Mouse (Mus musculus) G1E (cell line): ENCODE results near the gene Elavl1. TPM values are rescaled to one million over a fixed set of nuclear protein-coding genes. Genes with fewer than 3 reads are reported as not detected.
"Not testable (repeated sequence)": the region's sequence is repeated elsewhere in the genome, so short reads cannot be mapped to it uniquely, and the experiment has no call there.

ENCODE experiments used
- ATAC-seq: 2 replicates; pipeline ENCODE4 v1.8.0; 2016; ENCODE audit warnings: mild to moderate bottlenecking; ENCODE audit not compliant: insufficient number of reproducible peaks, poor library complexity, low FRiP score, severe bottlenecking; ENCODE audit errors: extremely low read depth
- DNase-seq: peaks from one replicate; pipeline ENCODE4 v3.0.0; 2012; ENCODE audit warnings: low spot score
- H3K27me3 ChIP-seq: 2 replicates; pipeline ENCODE4 v1.6.1; 2012; ENCODE audit warnings: mild to moderate bottlenecking, low read length, inconsistent platforms; ENCODE audit not compliant: insufficient read depth
- H3K36me3 ChIP-seq: replicated peaks from 2 replicates; pipeline ENCODE3; 2012; ENCODE audit warnings: mild to moderate bottlenecking, inconsistent platforms
- H3K4me1 ChIP-seq: 2 replicates; pipeline ENCODE4 v1.6.1; 2012; ENCODE audit warnings: low read depth, low read length, inconsistent platforms, mixed read lengths; ENCODE audit not compliant: insufficient read depth
- H3K4me3 ChIP-seq: 2 replicates; pipeline ENCODE4 v1.5.1; 2012; ENCODE audit warnings: low read depth, mild to moderate bottlenecking, inconsistent platforms, low read length, moderate library complexity, mixed read lengths
- H3K9me3 ChIP-seq: replicated peaks from 2 replicates; pipeline ENCODE4 v1.6.1; 2012; ENCODE audit warnings: inconsistent platforms
- CTCF ChIP-seq: IDR thresholded peaks from 2 replicates; pipeline ENCODE4 v1.5.1; 2012; ENCODE audit warnings: low read depth, low read length, inconsistent platforms, mixed read lengths
- GATA1 ChIP-seq: IDR thresholded peaks from 2 replicates; pipeline ENCODE4 v1.6.1; 2012; ENCODE audit warnings: borderline replicate concordance, low read length, inconsistent platforms, mixed read lengths
- GATA2 ChIP-seq: IDR thresholded peaks from 2 replicates; pipeline ENCODE4 v1.6.1; 2012; ENCODE audit warnings: low read depth, low read length, inconsistent platforms, borderline replicate concordance
- POLR2AphosphoS5 ChIP-seq: IDR thresholded peaks from 2 replicates; pipeline ENCODE4 v1.6.1; 2012; ENCODE audit warnings: low read depth, low read length, inconsistent platforms; ENCODE audit not compliant: insufficient replicate concordance
- TAL1 ChIP-seq: conservative IDR thresholded peaks from 2 replicates; pipeline ENCODE4 v1.6.1; 2012; ENCODE audit warnings: low read depth, low read length, inconsistent platforms, mixed read lengths
- polyA plus RNA-seq: library from polyadenylated mRNA; stranded (reverse); fragments of >175 nt; gene quantifications from 2 replicates; pipeline ENCODE4 v1.2.3, GENCODE M21; 2012
- total RNA-seq, 2 experiments: library from RNA; stranded (forward) in 1 of 2; stranded (reverse) in 1 of 2; fragments of 200-1000 nt in 1 of 2; fragments of >200 nt in 1 of 2; fragmentation: Nextera tagmentation in 1 of 2; gene quantifications; 2 replicates each; pipeline ENCODE4 v1.2.3; 2014 to 2017

Gene Elavl1
- total and polyA plus RNA-seq, 3 experiments: 98.1 to 168 (median 125) TPM

GRCm38 (mm10) chr8:4257350-4257749, 67.9 kb downstream of the Elavl1 start:
- no peak for ATAC-seq
- Histone ChIP-seq H3K4me3 (no peak overlapping the region), H3K4me1 (peaks cover 46% of the 10 kb centered on the region), H3K36me3 (peaks cover 77% of the 10 kb centered on the region), H3K27me3 (no peaks in the 10 kb centered on the region), H3K9me3 (no peaks in the 10 kb centered on the region)
- TF ChIP-seq CTCF (no peak), GATA1 (no peak), POLR2AphosphoS5 (no peak), TAL1 (no peak), GATA2 (no peak)
- DNase-seq: no peak

GRCm38 (mm10) chr8:4256911-4257310, 68.3 kb downstream of the Elavl1 start:
- Histone ChIP-seq H3K27me3 (no peaks in the 10 kb centered on the region), H3K4me1 (peaks cover 51% of the 10 kb centered on the region), H3K36me3 (peaks cover 73% of the 10 kb centered on the region), H3K9me3 (no peaks in the 10 kb centered on the region), H3K4me3 (no peak overlapping the region)
- no peak for DNase-seq
- TF ChIP-seq GATA2 (no peak), CTCF (no peak), TAL1 (no peak)
- ATAC-seq: no peak

- H3K4me1 ChIP-seq: peaks cover 56% of the 10 kb centered on the region
- H3K9me3 ChIP-seq, H3K27me3 ChIP-seq, ATAC-seq, DNase-seq, H3K4me3 ChIP-seq: not testable (repeated sequence)
- H3K36me3 ChIP-seq: peaks cover 67% of the 10 kb centered on the region
Observed at GRCm38 (mm10) chr8:4255471-4255870, 69.7 kb downstream of the Elavl1 start.

- TF ChIP-seq TAL1: no peak
- no peak for TF ChIP-seq GATA1
- TF ChIP-seq CTCF: no peak
- no peak for TF ChIP-seq POLR2AphosphoS5
- TF ChIP-seq GATA2: no peak
- Histone ChIP-seq H3K36me3 (peaks cover 68% of the 10 kb centered on the region), H3K9me3 (no peaks in the 10 kb centered on the region), H3K4me1 (peaks cover 42% of the 10 kb centered on the region), H3K4me3 (no peak overlapping the region; the same call in 1 of the 2 replicates), H3K27me3 (no peaks in the 10 kb centered on the region)
- DNase-seq (peak; percentile 25), ATAC-seq (no peak)
Observed at GRCm38 (mm10) chr8:4254001-4254400, 71.2 kb downstream of the Elavl1 start.

- ATAC-seq: peak; percentile 84
- H3K9me3 ChIP-seq: no peaks in the 10 kb centered on the region
- peak within 1 kb of the TSS; percentile 82 for H3K4me3 ChIP-seq
- peak; percentile 85 for DNase-seq
- peaks cover 74% of the 10 kb centered on the region for H3K36me3 ChIP-seq
- TF ChIP-seq TAL1 (no peak), CTCF (no peak), POLR2AphosphoS5 (no peak), GATA1 (no peak), GATA2 (no peak)
- H3K4me1 ChIP-seq: peaks cover 35% of the 10 kb centered on the region
- no peaks in the 10 kb centered on the region for H3K27me3 ChIP-seq
Observed at GRCm38 (mm10) chr8:4252934-4253841, 72.0 kb downstream of the Elavl1 start, which contains the start of gene Snapc2. Gene Snapc2 (plus strand): TSS chr8:4253080.

GRCm38 (mm10) chr8:4252116-4252760, 73.0 kb downstream of the Elavl1 start:
- no peak for TF ChIP-seq GATA2
- TF ChIP-seq TAL1: no peak
- TF ChIP-seq GATA1: no peak
- ATAC-seq (no peak), DNase-seq (no peak)
- H3K27me3 ChIP-seq: no peaks in the 10 kb centered on the region
- H3K4me1 ChIP-seq: peaks cover 25% of the 10 kb centered on the region
- H3K4me3 ChIP-seq: peak overlapping the region; percentile 82
- H3K9me3 ChIP-seq: no peaks in the 10 kb centered on the region
- peaks cover 74% of the 10 kb centered on the region for H3K36me3 ChIP-seq
